Mouse (Mus musculus) E14TG2a.4 (cell line): Measurements from ENCODE around the gene Cdhr1.

Source experiments
- CTCF ChIP-seq: conservative IDR thresholded peaks from 2 replicates; pipeline ENCODE4 v1.5.1; 2014; ENCODE audit warnings: low read length
- NANOG ChIP-seq: IDR thresholded peaks from 2 replicates; pipeline ENCODE4 v1.6.1; 2014; ENCODE audit warnings: borderline replicate concordance, low read length, mixed read lengths
- POU5F1 ChIP-seq: IDR thresholded peaks from 2 replicates; pipeline ENCODE4 v1.6.1; 2014; ENCODE audit warnings: low read length, borderline replicate concordance

DNA sequence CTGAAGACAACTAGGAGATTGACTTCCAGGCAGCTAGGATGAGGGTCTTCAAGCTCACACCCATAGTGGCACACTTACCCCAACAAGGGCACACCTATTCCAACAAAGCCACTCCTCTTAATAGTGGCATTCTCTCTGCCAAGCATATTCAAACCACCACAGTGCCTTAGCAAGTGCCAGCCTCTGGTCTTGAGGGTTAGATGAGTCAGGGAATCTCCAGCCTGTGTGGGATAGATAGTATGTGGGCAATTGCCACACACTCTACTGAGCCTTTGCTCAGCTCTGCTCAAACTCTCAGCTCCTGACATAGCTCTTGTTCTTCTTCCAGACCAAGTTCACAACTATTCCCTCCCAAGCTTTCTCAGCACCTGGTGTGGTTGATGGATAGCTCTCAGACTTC is 13.2 kb upstream of the Cdhr1 start:
- TF ChIP-seq CTCF = no peak
- no peak for TF ChIP-seq POU5F1
- no peak for TF ChIP-seq NANOG
